Mouse (Mus musculus): ENCODE measurements around the gene Rbfox2. TPM values are rescaled to one million over a fixed set of nuclear protein-coding genes. Genes with fewer than 3 reads are reported as not detected.
A peak's percentile ranks its signal among the peaks of the same experiment; 100 is the strongest.

The Rbfox2 gene
- polyA plus RNA-seq, 1 experiment = 6.1 TPM

- 78% methylated on average over 11 of the region's 11 CpGs for WGBS
- Histone ChIP-seq H3K4me3 (replicated peaks; ENCODE audit: control insufficient read depth, low read depth, low read length) (no peak overlapping the region), H3K27ac (ENCODE audit: control insufficient read depth, insufficient read depth, low read depth, low read length, poor library complexity) (no peak overlapping the region), H3K4me1 (ENCODE audit: control insufficient read depth, insufficient read depth, low read length) (no peaks in the 10 kb centered on the region)
- no peak for TF ChIP-seq CTCF (IDR thresholded peaks at IDR 0.05; ENCODE audit: control insufficient read depth, insufficient read depth, low read length)
Observed at GRCm38 (mm10) chr15:77036320-77036988, 270.4 kb downstream of the Rbfox2 start.

- H3K4me3 ChIP-seq (replicated peaks; ENCODE audit: control insufficient read depth, low read depth, low read length) = no peak overlapping the region
- no peak overlapping the region for H3K27ac ChIP-seq (ENCODE audit: control insufficient read depth, insufficient read depth, low read depth, low read length, poor library complexity)
- WGBS = 73% methylated on average over 3 of the region's 3 CpGs
- no peaks in the 10 kb centered on the region for H3K4me1 ChIP-seq (ENCODE audit: control insufficient read depth, insufficient read depth, low read length)
- TF ChIP-seq CTCF (IDR thresholded peaks at IDR 0.05; ENCODE audit: control insufficient read depth, insufficient read depth, low read length) (no peak), POLR2A (IDR thresholded peaks at IDR 0.05; ENCODE audit: borderline replicate concordance, control insufficient read depth, low read depth, low read length) (no peak)
Observed at GRCm38 (mm10) chr15:77035643-77036042, 271.2 kb downstream of the Rbfox2 start.

GRCm38 (mm10) chr15:77034526-77034925 is 272.3 kb downstream of the Rbfox2 start:
- Histone ChIP-seq H3K4me1 (ENCODE audit: control insufficient read depth, insufficient read depth, low read length) (no peaks in the 10 kb centered on the region), H3K4me3 (replicated peaks; ENCODE audit: control insufficient read depth, low read depth, low read length) (no peak overlapping the region), H3K27ac (ENCODE audit: control insufficient read depth, insufficient read depth, low read depth, low read length, poor library complexity) (no peak overlapping the region)
- WGBS = 80% methylated on average over 6 of the region's 6 CpGs
- TF ChIP-seq POLR2A (IDR thresholded peaks at IDR 0.05; ENCODE audit: borderline replicate concordance, control insufficient read depth, low read depth, low read length) (no peak), CTCF (IDR thresholded peaks at IDR 0.05; ENCODE audit: control insufficient read depth, insufficient read depth, low read length) (no peak)

GRCm38 (mm10) chr15:77031271-77031670 is 275.5 kb downstream of the Rbfox2 start:
- Histone ChIP-seq H3K4me1 (ENCODE audit: control insufficient read depth, insufficient read depth, low read length) (no peaks in the 10 kb centered on the region), H3K4me3 (replicated peaks; ENCODE audit: control insufficient read depth, low read depth, low read length) (no peak overlapping the region), H3K27ac (ENCODE audit: control insufficient read depth, insufficient read depth, low read depth, low read length, poor library complexity) (no peak overlapping the region)
- no peak for TF ChIP-seq POLR2A (IDR thresholded peaks at IDR 0.05; ENCODE audit: borderline replicate concordance, control insufficient read depth, low read depth, low read length)
- TF ChIP-seq CTCF (IDR thresholded peaks at IDR 0.05; ENCODE audit: control insufficient read depth, insufficient read depth, low read length) = no peak
- WGBS = 71% methylated on average over 3 of the region's 3 CpGs

- WGBS = 30% methylated on average over 7 of the region's 7 CpGs
Observed at GRCm38 (mm10) chr15:77029331-77029991, 277.3 kb downstream of the Rbfox2 start.

More at GRCm38 (mm10) chr15:77029331-77029991, 277.3 kb downstream of the Rbfox2 start:
- Histone ChIP-seq H3K27ac (ENCODE audit: control insufficient read depth, insufficient read depth, low read depth, low read length, poor library complexity) (no peak overlapping the region), H3K4me1 (ENCODE audit: control insufficient read depth, insufficient read depth, low read length) (no peaks in the 10 kb centered on the region), H3K4me3 (replicated peaks; ENCODE audit: control insufficient read depth, low read depth, low read length) (no peak overlapping the region)
- peak; percentile 77 for TF ChIP-seq CTCF (IDR thresholded peaks at IDR 0.05; ENCODE audit: control insufficient read depth, insufficient read depth, low read length)
- no peak for TF ChIP-seq POLR2A (IDR thresholded peaks at IDR 0.05; ENCODE audit: borderline replicate concordance, control insufficient read depth, low read depth, low read length)

Other genes starting within 250 kb of the Rbfox2 start
- gene Apol7a, start 92.1 kb upstream of the Rbfox2 start, polyA plus RNA-seq (2011; ENCODE audit: insufficient read depth, insufficient read length, low replicate concordance, missing spikeins) = not detected in 2 replicates
- 0.72 TPM in 1 of 2 replicates, not detected in the other for gene Apol9a, start 104.1 kb upstream of the Rbfox2 start, polyA plus RNA-seq (2011; ENCODE audit: insufficient read depth, insufficient read length, low replicate concordance, missing spikeins)
- gene Apol7b, start 140.5 kb upstream of the Rbfox2 start, polyA plus RNA-seq (2011; ENCODE audit: insufficient read depth, insufficient read length, low replicate concordance, missing spikeins) = not detected in 2 replicates
- gene Apol10a, start 170.0 kb upstream of the Rbfox2 start, polyA plus RNA-seq (2011; ENCODE audit: insufficient read depth, insufficient read length, low replicate concordance, missing spikeins) = 2.9 and 3.8 TPM in 2 replicates
- gene Apol11a, start 201.3 kb upstream of the Rbfox2 start, polyA plus RNA-seq (2011; ENCODE audit: insufficient read depth, insufficient read length, low replicate concordance, missing spikeins) = 4.4 and 4.6 TPM in 2 replicates
- not detected in 2 replicates for gene Apol7c, start 226.3 kb upstream of the Rbfox2 start, polyA plus RNA-seq (2011; ENCODE audit: insufficient read depth, insufficient read length, low replicate concordance, missing spikeins)

All from bone marrow, adult 2 months (tissue).